Mouse (Mus musculus): ENCODE measurements at regions not wholly inside any gene's neighbourhood (a gene's known extent, or its start where the extent isn't known, plus 50 kb on each side); places are given as distances from the start of the nearest gene placed in this dataset.

DNA sequence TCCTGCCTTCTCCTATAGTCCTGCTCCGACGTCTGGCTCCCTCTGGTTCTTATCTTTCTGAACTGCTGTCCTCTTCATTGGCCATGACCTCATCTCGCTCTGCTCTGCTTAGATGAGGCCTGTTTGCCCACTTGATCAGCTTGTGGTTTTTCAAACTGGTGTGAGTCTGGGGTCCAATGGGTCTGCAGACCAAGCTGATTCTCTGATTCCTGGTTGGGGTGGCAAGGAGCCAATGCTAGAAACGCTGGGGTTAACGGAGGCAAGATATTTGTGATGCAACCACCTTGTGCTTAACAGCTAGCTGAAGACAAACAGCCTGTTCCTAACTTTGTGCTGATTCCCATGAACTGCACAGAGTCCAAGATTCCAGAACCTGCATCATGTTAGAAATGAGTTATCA lies 192.0 kb upstream of the Bcl6 start:
- Histone ChIP-seq H3K4me3 (ENCODE audit: extremely low read depth, insufficient read depth, insufficient read length) (no peak overlapping the region), H3K4me1 (ENCODE audit: control insufficient read depth, insufficient read depth, insufficient read length) (peaks cover under 1% of the 10 kb centered on the region; the same call in 1 of the 2 replicates), H3K36me3 (ENCODE audit: control insufficient read depth, insufficient read depth, low read length) (no peaks in the 10 kb centered on the region), H3K27ac (ENCODE audit: insufficient read depth, low read length) (no peak overlapping the region), H3K27me3 (ENCODE audit: control insufficient read depth, insufficient read depth, low read length) (no peaks in the 10 kb centered on the region; the same call in 1 of the 2 replicates)
- 85% methylated on average over 5 of the region's 5 CpGs for whole genome bisulfite sequencing
- DNase-seq (ENCODE audit: low read depth in 1 of 2, low spot score in 2 of 2): no peak
- TF ChIP-seq CTCF (IDR thresholded peaks at IDR 0.05; ENCODE audit: extremely low read depth, insufficient read depth, insufficient read length, insufficient replicate concordance): no peak
- no peak for TF ChIP-seq POLR2A (IDR thresholded peaks at IDR 0.05; ENCODE audit: low read depth, low read length)

GRCm38 (mm10) chr16:24177564-24177963 lies 188.9 kb upstream of the Bcl6 start:
- no peak overlapping the region for H3K4me3 ChIP-seq (ENCODE audit: extremely low read depth, insufficient read depth, insufficient read length)
- no peaks in the 10 kb centered on the region; the same call in 1 of the 2 replicates for H3K27me3 ChIP-seq (ENCODE audit: control insufficient read depth, insufficient read depth, low read length)
- 92% methylated on average over 2 of the region's 2 CpGs for WGBS
- H3K27ac ChIP-seq (ENCODE audit: insufficient read depth, low read length): no peak overlapping the region
- H3K36me3 ChIP-seq (ENCODE audit: control insufficient read depth, insufficient read depth, low read length): no peaks in the 10 kb centered on the region
- peaks cover under 1% of the 10 kb centered on the region; the same call in 1 of the 2 replicates for H3K4me1 ChIP-seq (ENCODE audit: control insufficient read depth, insufficient read depth, insufficient read length)
- DNase-seq (ENCODE audit: low read depth in 1 of 2, low spot score in 2 of 2): no peak
- TF ChIP-seq CTCF (IDR thresholded peaks at IDR 0.05; ENCODE audit: extremely low read depth, insufficient read depth, insufficient read length, insufficient replicate concordance): no peak
- no peak for TF ChIP-seq POLR2A (IDR thresholded peaks at IDR 0.05; ENCODE audit: low read depth, low read length)

- Histone ChIP-seq H3K4me3 (ENCODE audit: extremely low read depth, insufficient read depth, insufficient read length) (no peak overlapping the region), H3K27ac (ENCODE audit: insufficient read depth, low read length) (no peak overlapping the region), H3K27me3 (ENCODE audit: control insufficient read depth, insufficient read depth, low read length) (no peaks in the 10 kb centered on the region; the same call in 1 of the 2 replicates), H3K36me3 (ENCODE audit: control insufficient read depth, insufficient read depth, low read length) (no peaks in the 10 kb centered on the region), H3K4me1 (ENCODE audit: control insufficient read depth, insufficient read depth, insufficient read length) (peaks cover 4% of the 10 kb centered on the region; the same call in 1 of the 2 replicates)
- whole genome bisulfite sequencing: 89% methylated on average over 7 of the region's 7 CpGs
- TF ChIP-seq POLR2A (IDR thresholded peaks at IDR 0.05; ENCODE audit: low read depth, low read length): no peak
- no peak for TF ChIP-seq CTCF (IDR thresholded peaks at IDR 0.05; ENCODE audit: extremely low read depth, insufficient read depth, insufficient read length, insufficient replicate concordance)
- DNase-seq (ENCODE audit: low read depth in 1 of 2, low spot score in 2 of 2): no peak
Observed at GRCm38 (mm10) chr16:24177131-24177530, 188.5 kb upstream of the Bcl6 start.

GRCm38 (mm10) chr16:24176057-24176456 lies 187.4 kb upstream of the Bcl6 start:
- WGBS: 88% methylated on average over 2 of the region's 2 CpGs
- no peak overlapping the region for H3K4me3 ChIP-seq (ENCODE audit: extremely low read depth, insufficient read depth, insufficient read length)
- DNase-seq (ENCODE audit: low read depth in 1 of 2, low spot score in 2 of 2): no peak
- no peaks in the 10 kb centered on the region for H3K36me3 ChIP-seq (ENCODE audit: control insufficient read depth, insufficient read depth, low read length)
- no peak overlapping the region for H3K27ac ChIP-seq (ENCODE audit: insufficient read depth, low read length)
- TF ChIP-seq CTCF (IDR thresholded peaks at IDR 0.05; ENCODE audit: extremely low read depth, insufficient read depth, insufficient read length, insufficient replicate concordance) (no peak), POLR2A (IDR thresholded peaks at IDR 0.05; ENCODE audit: low read depth, low read length) (no peak)
- peaks cover 9% of the 10 kb centered on the region; the same call in 1 of the 2 replicates for H3K4me1 ChIP-seq (ENCODE audit: control insufficient read depth, insufficient read depth, insufficient read length)
- H3K27me3 ChIP-seq (ENCODE audit: control insufficient read depth, insufficient read depth, low read length): no peaks in the 10 kb centered on the region; the same call in 1 of the 2 replicates

DNA sequence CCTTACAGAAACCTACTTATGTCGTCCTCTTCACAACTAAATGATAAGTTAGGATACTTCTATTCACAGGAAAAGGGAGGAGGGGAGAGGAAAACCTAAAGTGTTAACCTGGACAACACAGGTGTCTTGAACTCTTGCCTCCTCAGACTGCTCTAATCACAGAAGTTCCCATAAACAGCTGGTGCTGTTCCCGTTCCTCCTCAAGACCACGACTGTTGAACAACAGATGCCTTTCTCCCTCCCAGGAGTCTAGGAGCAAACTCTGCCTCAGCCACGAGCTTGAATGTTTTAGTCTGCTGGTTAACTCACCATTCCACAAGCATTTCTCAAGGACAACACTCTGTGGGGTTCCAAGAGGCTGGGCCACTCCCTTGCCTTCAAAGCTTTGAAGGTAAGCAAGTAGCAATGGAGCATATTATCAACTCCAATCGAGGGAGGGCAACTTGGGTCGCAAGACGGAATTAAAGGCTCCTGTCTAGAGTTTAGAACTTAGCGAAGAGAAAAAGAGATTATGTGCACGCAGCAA lies 186.6 kb upstream of the Bcl6 start:
- peaks cover 9% of the 10 kb centered on the region; the same call in 1 of the 2 replicates for H3K4me1 ChIP-seq (ENCODE audit: control insufficient read depth, insufficient read depth, insufficient read length)
- no peak overlapping the region for H3K27ac ChIP-seq (ENCODE audit: insufficient read depth, low read length)
- WGBS: 86% methylated on average over 9 of the region's 9 CpGs
- no peaks in the 10 kb centered on the region for H3K36me3 ChIP-seq (ENCODE audit: control insufficient read depth, insufficient read depth, low read length)
- no peak overlapping the region for H3K4me3 ChIP-seq (ENCODE audit: extremely low read depth, insufficient read depth, insufficient read length)
- H3K27me3 ChIP-seq (ENCODE audit: control insufficient read depth, insufficient read depth, low read length): no peaks in the 10 kb centered on the region; the same call in 1 of the 2 replicates
- DNase-seq (ENCODE audit: low read depth in 1 of 2, low spot score in 2 of 2): no peak
- TF ChIP-seq POLR2A (IDR thresholded peaks at IDR 0.05; ENCODE audit: low read depth, low read length): no peak
- no peak for TF ChIP-seq CTCF (IDR thresholded peaks at IDR 0.05; ENCODE audit: extremely low read depth, insufficient read depth, insufficient read length, insufficient replicate concordance)

DNA sequence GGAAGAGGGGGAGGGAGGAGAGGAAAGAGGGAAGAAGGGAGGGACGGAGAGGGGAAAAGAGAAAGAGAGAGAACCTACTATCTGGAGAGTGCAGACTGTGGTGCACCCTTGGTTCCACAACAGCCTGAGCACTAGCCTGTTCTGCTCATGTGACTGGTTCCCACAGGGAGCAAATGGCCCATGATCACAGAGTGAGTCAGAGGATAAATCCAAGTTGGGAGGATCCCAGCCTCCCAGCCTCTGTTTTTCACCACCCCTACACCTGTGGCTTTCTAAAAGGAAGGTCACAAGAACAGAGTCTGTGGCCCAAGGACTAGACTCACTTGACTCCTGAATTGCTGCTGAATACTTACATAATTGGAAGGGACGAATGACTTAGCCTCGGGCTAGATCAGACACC lies 185.9 kb upstream of the Bcl6 start:
- WGBS: 80% methylated on average over 3 of the region's 3 CpGs

More for the DNA sequence above, 185.9 kb upstream of the Bcl6 start:
- Histone ChIP-seq H3K27me3 (ENCODE audit: control insufficient read depth, insufficient read depth, low read length) (no peaks in the 10 kb centered on the region; the same call in 1 of the 2 replicates), H3K27ac (ENCODE audit: insufficient read depth, low read length) (no peak overlapping the region), H3K36me3 (ENCODE audit: control insufficient read depth, insufficient read depth, low read length) (no peaks in the 10 kb centered on the region), H3K4me1 (ENCODE audit: control insufficient read depth, insufficient read depth, insufficient read length) (peaks cover 9% of the 10 kb centered on the region; the same call in 1 of the 2 replicates), H3K4me3 (ENCODE audit: extremely low read depth, insufficient read depth, insufficient read length) (no peak overlapping the region)
- no peak for DNase-seq (ENCODE audit: low read depth in 1 of 2, low spot score in 2 of 2)
- TF ChIP-seq CTCF (IDR thresholded peaks at IDR 0.05; ENCODE audit: extremely low read depth, insufficient read depth, insufficient read length, insufficient replicate concordance) (no peak), POLR2A (IDR thresholded peaks at IDR 0.05; ENCODE audit: low read depth, low read length) (no peak)

All from spleen, adult 2 months (tissue).